Mouse (Mus musculus): ENCODE data around the gene Tbc1d30.
A peak's percentile ranks its signal among the peaks of the same experiment; 100 is the strongest.
"Not testable (repeated sequence)": the region's sequence is repeated elsewhere in the genome, so short reads cannot be mapped to it uniquely, and the experiment has no call there.

Tbc1d30 gene

DNA sequence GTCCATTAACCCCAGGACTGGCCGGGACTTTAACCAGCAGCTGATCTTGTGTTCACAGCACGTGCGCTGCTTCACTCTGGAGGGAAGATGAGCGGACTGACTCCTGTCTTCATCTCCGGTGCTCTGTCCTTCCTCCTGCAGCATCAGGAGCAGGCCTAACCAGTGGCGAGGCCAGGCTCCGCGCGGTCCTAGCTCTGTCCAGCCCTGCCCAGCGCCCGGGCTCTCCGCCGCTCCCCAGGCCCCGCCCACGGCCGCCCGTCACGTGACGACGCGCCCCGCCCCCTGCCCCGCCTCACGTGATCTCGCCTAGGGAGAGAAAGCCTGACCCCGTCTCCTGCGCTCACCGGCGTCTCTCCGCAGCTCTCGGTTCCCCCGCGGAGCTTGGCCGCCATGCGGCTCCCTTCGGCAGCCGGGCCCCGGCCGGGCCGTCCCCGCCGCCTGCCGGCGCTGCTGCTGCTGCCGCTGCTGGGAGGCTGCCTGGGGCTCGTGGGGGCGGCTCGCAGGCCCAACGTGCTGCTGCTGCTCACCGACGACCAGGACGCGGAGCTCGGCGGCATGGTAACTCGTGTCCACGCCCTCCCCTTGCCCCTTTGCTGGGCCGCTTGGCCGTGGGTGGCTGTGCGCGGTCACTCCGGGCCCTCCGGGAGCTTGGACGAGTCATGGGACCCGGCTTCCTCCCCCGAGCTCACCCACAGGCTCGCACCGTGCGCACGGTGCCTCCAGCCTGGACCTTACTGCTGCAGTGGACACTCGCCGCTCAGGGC is 13.9 kb upstream of the Tbc1d30 start, which contains the start of gene Gns:
Gene Gns (plus strand): TSS at position 290 of the 764 bp plus-strand sequence.
- peak; percentile 37 for DNase-seq (ENCODE audit: low spot score)

DNA sequence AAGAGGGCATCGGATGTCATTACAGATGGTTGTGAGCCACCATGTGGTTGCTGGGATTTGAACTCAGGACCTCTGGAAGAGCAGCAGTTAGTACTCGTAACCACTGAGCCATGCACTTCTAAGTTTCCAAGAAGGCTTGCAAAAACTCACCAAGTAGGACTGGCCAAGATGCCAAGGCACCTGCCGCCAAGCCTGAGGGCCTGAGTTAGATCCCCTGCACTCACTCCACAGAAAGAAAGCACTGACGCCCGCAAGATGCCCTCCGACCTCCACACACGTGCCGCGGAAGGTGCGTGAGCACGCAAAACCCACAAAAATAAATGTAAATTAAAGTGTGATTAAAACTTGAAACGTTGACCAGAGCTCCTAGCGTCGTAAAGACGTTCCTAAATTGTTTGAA is 13.2 kb upstream of the Tbc1d30 start:
- DNase-seq (ENCODE audit: low spot score) = no peak

DNA sequence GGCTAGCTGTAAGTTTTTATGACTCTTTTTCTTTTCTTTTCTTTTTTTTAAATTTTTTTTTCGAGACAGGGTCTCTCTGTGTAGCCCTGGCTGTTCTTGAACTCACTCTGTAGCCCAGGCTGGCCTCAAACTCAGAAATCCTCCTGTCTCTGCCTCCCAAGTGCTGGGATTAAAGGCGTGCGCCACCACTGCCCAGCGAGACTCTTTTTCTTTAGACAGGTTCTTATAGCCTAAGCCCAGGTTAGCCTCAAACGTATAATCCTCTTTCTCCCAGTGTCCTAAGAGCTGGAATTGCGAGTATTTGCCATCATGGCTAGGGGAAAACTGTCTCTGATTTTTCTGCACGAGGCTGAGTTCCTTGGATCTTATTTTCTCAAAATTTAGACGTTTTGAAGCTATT is 12.1 kb upstream of the Tbc1d30 start:
- no peak for DNase-seq (ENCODE audit: low spot score)

DNA sequence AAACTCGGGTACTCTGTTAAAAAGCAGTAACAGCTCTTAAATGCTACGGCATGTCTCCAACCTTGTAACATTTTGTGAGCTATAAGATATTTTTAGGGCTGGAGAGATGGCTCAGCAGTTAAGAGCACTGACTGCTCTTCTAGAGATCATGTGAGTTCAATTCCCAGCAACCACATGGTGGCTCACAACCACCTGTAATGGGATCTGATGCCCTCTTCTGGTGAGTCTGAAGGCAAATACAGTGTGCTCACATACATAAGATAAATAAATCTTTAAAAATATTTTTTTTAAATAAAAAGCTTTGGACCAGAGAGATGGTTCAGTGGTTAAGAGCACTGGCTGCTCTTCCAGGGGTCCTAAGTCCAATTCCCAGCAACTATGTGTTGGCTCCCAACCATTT is 9.3 kb upstream of the Tbc1d30 start:
- DNase-seq (ENCODE audit: low spot score) = no peak

DNA sequence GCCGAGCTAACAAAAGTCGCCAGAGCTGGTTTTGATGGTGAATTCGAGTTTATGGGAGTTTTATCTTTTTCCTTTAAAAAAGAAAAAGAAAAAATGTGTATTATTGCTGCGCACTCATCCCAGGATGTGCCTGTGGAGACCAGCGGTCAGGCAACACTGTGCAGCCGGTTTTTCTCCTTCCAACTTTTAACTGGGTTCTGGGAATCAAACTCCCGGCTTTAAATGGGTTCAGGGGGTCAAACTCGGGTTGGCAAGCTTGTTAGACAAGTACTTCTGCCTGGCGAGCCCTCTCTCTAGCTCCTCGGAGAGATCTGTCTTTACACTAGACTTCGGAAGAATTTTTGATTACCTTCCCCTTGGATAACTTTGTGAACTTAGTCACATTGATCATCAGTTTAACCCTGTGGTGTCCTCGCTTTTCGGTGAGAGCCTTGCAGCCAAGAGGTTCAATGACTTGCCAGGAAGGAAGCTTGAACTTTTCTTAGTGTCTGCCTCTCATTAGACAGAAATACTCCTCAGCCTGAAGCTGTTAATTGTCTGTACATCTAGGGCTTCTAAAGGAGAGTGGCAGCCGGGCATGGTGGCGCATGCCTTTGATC is 713 bp upstream of the Tbc1d30 start:
- DNase-seq (ENCODE audit: low spot score) = no peak

DNA sequence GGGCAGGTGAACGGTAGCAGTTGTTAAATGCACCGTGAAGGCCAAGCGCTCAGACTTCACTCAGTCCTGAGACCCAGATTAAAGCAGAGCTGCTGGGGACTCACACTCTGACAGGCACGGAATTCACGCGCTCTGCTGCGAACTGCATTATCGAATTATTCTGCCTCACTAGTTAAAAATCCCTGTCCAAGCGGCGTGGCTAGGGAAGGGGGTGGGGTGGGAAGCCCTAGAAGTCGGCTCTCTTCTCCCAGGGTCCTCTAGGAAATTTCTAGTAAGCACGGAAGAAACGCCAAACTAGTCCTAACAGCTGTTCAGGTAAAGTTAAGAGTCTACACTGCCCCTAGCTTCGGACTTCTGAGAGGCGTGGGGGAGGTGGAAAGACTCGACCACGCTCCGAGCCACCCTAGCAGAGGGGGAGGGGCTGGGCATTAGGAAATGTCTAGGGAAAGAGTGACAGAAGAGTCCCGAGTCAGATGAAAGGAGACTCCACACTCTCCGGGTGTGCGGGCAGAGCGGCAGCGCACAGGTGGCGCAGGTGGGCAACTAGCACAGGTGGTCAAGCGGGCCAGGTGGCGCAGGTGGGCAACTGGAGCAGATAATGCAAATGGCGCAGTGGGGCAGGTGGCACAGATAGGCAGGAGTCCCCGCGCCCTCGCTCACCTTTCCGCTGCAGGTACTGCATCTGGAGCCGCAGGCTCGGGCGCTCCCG is 567 bp downstream of the Tbc1d30 start:
- no peak for DNase-seq (ENCODE audit: low spot score)

DNA sequence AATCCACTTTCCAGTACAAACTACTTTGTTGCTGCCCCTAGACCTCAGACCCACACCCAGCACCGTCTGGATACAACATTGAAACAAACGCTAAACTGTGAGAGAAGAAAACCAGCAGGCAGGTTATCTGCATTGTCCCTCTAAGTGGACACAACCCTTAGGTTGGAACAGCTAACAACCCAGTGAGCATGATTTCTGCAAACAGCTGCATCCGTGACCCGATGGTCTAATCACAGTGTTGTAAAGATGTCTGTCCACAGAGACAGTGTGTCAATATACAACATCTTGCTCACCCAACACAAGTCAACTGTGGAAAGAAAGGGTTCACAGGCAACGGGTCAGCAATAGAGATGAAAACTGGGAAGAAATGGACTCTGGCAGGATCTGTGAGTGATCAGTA is 1.8 kb downstream of the Tbc1d30 start:
- no peak for DNase-seq (ENCODE audit: low spot score)

DNA sequence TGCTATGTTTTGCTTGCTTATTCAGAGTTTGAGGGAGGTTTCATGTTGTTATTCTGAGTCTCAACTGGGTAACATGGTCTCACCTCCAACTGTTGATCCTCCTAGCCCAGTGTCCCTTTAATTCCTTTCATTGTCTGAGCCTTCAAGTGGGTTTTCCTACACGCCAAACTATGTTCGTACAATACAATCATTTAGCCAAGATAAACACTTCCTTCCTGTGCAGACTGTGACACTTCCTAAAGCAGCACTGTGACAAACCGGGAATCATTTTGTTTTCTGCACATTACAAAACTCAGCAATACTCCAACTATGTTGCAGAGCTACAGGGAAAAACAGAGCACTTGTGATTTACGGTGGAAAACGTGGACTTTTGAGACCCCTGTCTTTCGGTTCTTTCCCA is 7.2 kb downstream of the Tbc1d30 start:
- DNase-seq (ENCODE audit: low spot score) = no peak

DNA sequence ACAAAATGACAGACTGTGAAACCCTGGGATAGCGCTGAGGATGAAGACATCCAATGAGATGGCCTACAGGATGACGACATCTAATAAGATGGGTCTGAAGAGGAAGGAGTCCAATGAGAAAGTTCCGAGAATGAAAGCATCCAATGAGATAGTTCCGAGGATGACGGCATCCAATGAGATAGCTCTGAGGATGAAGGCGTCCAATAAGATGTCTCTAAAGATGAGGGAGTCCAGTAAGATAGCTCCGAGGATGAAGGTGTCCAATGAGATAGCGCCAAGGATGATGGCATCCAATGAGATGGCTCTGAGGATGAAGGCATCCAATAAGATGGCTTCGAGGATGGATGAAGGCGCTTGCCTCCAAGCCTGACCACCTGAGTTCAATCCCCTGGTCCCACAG is 8.8 kb downstream of the Tbc1d30 start:
- no peak for DNase-seq (ENCODE audit: low spot score)

DNA sequence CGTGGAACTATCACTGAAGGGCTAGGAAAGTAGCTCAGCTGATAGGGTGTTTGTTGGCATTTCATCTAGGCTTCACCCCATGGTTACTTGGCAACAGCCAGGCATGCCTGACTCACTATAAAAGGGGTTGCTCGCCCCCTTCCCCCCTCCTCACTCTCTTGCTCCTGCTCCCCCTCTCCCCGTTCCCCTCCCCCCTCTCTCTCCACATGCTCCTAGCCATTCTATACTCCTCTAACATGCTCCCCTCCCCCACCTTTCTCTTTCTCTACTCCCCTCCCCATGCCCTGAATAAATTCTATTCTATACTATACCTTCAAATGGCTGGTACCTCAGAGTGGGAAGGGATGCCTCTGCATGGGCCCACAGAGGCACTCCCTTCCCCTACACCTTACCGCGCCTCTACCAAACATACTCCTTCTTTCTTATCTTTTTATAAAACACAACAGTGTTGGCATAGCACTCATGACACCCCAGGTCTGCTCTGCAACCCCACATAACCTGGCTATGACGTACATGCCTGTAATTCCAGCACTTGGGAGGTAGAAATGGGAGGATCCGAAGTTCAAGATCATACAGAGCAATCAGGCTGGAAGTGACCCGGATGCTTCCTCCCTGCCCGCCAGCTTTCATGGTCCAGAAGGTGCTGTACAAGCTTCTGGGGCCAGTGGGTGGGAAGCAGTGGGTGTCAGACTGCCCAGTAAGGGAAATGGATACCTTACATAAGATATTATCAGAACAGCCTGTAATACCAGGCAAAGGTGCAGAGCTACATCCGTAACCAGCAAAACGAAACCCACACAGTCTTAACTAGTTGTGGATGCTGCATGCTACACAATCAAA is 10.1 kb downstream of the Tbc1d30 start:
- DNase-seq (ENCODE audit: low spot score) = no peak

DNA sequence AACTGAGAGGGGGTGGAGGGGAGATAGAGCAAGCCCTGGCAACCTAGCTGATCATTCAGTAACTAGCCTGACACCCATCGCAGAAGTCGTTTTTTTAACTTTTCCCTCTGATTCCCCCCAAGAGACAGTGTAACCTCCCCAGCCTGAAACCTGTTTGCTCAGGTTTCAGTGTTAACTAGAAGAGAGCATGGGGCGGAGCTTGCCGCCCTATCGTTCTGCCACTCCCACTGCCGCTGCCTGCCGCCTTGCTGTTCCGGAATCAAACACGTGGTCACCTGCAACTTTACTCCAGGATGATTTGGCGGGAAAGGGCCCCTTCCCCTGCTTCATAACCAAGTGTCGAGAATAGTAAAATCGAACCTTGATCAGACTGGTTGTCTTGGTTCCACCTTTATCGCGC is 14.5 kb downstream of the Tbc1d30 start:
- not testable (repeated sequence) for DNase-seq (ENCODE audit: low spot score)

DNA sequence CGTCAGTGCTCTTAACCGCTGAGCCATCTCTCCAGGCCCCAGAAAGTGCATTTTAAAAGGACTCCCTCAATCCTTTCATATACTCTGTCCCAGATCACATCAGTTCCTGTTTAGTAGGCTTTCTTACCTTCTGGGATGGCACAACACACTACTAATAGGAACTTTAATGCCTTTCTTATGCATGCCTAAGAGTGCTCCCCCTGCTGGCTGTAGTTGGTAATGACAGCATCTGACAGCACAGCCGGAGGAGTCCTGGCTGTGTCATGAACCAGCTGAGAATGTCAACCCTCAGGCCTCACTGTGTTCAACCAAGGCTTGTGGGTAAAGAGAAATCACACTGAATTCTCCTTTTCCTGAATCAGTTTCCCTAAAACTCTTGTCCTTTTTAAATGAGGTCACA is 16.5 kb downstream of the Tbc1d30 start:
- peak; percentile 46 for DNase-seq (ENCODE audit: low spot score)

DNA sequence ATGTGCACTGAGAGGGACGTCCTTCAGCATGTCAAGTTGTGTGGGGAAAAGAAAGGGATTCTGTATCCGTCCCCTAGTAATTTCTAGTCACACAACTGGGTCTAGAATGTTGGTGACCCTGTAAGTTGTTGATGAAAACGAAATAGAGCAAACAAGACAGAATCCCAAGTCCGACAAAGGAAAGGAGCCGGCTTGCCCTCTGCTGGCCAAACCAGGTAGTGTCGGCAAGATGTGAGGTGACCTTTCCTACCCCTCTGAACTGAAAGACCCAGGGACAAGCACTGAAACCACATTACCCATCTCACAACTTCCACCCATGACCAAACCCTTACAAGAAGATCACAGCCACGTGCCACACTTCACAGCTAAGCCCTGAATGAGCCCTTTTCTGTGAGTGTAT is 20.1 kb downstream of the Tbc1d30 start:
- DNase-seq (ENCODE audit: low spot score) = peak; percentile 50

DNA sequence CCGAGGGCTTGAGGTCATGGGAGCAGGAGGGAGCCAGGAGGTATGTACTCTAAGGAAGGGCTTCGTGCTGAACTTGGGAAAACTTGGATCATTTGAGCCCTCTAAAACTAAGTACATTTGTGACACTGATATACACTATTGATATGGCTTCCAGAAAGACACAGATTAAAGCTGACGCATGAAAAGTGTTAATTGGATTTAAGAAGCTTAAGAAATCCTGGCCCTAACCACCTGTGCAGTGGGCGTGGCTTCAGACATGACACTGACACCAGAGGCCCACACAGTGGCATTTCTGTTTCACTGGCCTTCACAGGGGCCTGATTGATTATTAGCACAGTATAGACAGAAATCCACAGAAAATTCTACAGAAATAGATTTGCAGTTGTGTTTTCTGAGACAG is 21.5 kb downstream of the Tbc1d30 start:
- no peak for DNase-seq (ENCODE audit: low spot score)

DNA sequence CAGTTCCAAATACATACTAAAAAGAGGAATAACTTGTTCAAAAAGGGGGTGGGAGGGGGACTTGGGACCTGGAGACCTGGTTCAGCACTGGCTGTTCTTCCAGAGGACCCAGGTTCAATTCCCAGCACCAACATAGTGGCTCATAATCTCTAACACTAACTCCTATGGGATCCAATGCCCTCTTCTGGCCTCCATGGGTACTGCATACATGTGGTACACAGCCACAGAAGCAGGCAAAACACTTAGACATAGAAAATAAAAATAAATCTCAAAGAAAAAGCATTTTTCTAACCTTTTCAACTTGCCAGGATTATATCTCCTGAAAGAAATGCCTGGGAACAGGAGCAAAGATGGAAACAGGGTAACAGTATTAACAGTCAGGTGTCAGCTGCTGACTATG is 24.9 kb downstream of the Tbc1d30 start:
- no peak for DNase-seq (ENCODE audit: low spot score)

DNA sequence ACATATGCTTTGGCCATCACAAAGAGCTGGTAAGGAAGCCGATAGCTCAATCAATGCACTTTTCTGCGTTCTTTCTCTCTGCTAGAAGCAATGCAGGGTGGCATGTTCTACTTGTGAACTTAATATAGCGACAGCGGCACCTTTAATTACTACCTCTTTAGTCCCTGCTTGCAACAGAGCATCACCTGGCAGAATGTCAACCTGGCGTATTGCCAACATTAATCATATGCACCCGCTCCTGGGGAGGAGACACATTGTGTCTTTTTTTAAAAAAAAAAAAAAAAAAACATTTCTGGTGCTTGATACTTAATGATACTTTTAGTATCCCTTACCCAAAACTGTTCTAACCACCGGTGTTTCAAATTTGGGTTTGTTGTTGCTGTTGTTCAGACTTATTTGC is 27.6 kb downstream of the Tbc1d30 start:
- DNase-seq (ENCODE audit: low spot score) = no peak

DNA sequence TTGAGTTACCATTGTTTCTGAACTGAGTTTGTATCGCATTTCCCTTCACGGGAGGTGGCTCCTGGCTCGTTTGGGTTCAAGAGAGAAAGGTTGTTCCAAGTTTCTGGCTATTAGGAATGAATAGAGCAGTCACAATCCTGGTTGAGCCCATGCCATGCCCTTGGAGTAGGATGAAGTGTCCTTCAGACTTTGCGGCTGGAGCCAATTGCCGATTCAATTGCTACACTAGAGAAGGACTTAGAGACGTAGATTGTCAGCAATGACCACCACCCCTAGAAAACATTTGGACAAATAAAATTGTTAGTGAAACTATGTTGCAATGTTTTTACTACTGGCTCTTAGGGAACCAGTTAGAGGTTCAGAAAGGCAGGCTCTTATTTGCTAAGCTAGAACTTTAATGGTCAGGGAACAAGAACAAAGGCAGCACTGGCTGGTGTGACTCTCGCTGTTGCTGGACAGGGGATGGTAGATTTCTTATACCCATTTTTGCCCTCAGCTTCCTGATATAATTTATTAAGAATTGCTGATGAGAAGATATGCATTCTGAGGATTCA is 32.6 kb downstream of the Tbc1d30 start:
- no peak for DNase-seq (ENCODE audit: low spot score)

DNA sequence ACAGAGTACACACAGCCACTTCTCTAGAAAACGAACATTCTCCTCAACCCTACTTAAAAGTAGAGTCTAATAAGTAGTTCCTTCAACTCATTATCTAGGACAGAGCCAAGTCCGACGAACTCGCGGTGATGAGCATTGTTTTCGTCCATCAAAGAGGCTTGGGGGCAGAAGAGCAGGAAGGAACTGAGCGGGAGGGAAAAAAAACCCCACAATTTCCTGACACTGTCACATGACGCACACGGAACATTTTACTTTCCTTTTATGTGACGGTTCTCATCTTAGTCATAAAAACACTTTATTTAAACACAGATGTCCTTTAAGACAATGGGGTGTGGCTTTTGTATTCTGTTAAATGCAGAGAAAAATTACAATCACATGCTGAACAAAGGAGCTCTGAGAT is 34.7 kb downstream of the Tbc1d30 start:
- DNase-seq (ENCODE audit: low spot score) = no peak

DNA sequence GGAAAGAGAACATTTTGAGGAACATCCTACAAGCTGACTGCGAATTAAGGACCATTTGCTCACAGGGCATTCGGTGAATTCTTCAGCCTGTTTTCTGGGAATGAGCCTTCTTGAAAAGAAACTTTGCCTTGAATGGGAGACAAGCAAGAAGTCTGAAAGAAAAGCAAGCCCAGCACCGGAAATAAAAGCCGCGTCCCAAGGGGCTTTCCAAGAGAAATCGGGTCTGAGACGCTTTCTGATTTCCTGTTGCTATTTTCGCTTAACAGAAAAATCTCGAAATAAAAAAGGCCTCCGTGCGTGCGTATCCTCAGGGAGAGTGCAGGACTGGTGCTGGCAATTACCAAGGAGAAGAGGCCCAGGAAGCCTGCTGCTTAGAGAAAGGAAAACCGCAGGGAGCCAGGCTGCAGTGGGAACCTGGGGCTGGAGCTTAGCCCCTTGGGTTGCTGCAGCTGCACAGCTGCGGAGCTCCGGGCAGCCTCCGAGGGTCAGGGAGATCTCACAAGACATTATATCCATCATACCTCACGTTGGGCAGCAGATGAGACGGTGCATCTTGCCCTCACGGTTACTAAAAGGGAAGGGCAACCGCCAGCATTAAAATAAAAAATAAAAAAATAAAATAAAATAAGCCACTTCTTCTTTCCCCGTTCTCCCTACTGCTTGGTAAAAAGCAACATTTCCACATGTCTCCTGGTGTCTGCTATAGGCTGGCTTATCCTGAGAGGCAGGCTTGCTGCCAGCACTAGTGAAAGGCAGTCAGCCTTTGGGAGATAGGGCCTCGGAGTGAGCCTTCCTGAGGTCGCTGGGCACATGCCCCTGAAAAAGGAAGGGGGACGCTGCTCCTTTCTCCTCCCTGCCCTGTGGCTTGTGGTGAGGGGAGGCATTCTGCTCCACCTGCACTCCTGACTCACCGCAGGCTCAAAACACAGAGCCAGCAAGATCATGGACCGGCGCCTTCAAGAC is 35.5 kb downstream of the Tbc1d30 start:
- no peak for DNase-seq (ENCODE audit: low spot score)

DNA sequence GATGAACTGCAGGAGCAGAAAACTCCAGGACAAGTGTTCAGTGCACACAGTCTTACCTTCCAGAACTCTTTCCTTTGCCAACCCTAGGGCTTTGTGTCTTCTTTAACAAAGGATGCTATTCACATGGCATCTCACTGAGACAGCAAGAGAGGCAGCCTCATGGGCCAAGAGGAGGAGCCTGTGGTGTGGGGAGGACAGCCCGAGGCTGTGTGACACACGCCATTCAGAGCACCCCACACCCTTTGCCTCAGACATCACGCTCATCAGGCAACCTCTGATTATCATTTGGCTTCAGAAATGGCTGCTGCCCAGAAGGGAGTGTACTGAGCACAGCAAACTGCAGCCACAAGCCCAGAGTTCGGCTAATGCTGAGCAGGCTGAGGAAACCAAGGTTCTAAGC is 36.9 kb downstream of the Tbc1d30 start:
- DNase-seq (ENCODE audit: low spot score) = no peak

DNA sequence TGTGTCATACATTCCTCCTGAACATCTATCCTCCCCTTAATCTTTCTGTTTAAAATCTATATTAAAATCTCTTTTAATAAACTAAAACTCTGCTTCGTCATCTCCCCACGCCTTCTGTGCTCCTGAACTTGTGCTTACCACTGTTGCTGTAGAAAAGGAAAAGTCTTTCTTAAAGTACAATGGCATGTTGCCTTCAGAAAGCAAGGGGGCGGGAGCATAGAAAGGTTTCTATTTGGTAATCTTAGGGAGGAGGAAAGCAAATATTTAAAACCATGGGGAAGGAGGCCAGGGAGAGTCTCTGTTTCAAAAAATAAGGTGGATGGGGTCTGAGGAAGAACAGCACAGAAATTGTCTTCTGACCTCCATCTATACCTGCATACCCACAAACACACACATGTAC is 38.0 kb downstream of the Tbc1d30 start:
- DNase-seq (ENCODE audit: low spot score) = no peak
